10 mouse cellular contexts compared by ENCODE assay signal in the genomic region with DNA sequence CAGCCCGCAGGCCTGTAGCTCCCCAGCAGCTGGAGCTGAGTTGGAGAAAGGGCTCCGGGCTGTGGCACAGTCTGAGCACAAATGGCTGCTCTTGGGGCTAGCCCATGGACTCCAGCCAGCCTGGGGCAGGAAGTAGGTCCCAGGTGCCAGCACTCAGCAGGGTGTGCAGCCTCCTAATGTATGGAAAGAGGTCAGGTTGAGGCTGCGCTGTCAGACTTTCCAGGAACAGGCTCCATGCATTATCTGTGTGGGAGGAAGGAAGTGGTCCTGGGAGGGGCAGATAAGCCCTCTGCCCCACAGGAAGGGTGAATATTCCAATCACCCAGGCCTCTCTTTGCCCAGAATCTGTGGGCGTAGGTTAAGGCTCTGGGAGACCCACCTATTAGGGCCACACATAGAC. TPM values are rescaled to one million over a fixed set of nuclear protein-coding genes. Genes with fewer than 3 reads are reported as not detected.
A peak's percentile ranks its signal among the peaks of the same experiment; 100 is the strongest.
DNase-seq lines count a peak whose midpoint lies in the region; ATAC-seq and TF ChIP-seq lines count a peak whose summit lies in the region.
"Had no signal": no experiment of that assay in that cellular context is flagged by ENCODE, and none has a peak within 500 bp of the region (broad histone marks: within the 10 kb centered on the region; RNA-seq: fewer than 3 reads in every experiment).

No protein-coding gene starts in this region.

- DNase-seq in heart, postnatal 10 days, result no peak
- peak; percentile 44 for DNase-seq in stomach, postnatal 0 days (ENCODE audit: low spot score)
- no peak for DNase-seq in adrenal gland, adult 18-20 months (ENCODE audit: low spot score in 2 of 2)
- DNase-seq in spleen, adult 12 weeks (ENCODE audit: low spot score), result no peak
- DNase-seq: gastrocnemius, postnatal 36 days; thymus, postnatal 36 days had no signal

- no peak for TF ChIP-seq CTCF in stomach, postnatal 0 days (IDR thresholded peaks at IDR 0.05; ENCODE audit: low read depth)

- TF ChIP-seq EP300 in stomach, postnatal 0 days (optimal IDR thresholded peaks at IDR 0.05), result no peak

- 40% methylated on average over 4 of the region's 4 CpGs for WGBS in heart, embryonic 13.5 days
- 73% methylated on average over 4 of the region's 4 CpGs for WGBS in midbrain, embryonic 13.5 days
- WGBS in midbrain, embryonic 16.5 days, result 65% methylated on average over 4 of the region's 4 CpGs
- WGBS in limb, embryonic 13.5 days, result 65% methylated on average over 4 of the region's 4 CpGs
- 55% methylated on average over 4 of the region's 4 CpGs for WGBS in stomach, postnatal 0 days

- H3K4me3 ChIP-seq in heart, embryonic 13.5 days, result no peak overlapping the region
- H3K4me3 ChIP-seq in midbrain, embryonic 13.5 days (replicated peaks), result no peak overlapping the region
- no peak overlapping the region for H3K4me3 ChIP-seq in midbrain, embryonic 16.5 days (ENCODE audit: low read depth, low read length)
- H3K4me3 ChIP-seq in limb, embryonic 13.5 days, result no peak overlapping the region
- no peak overlapping the region for H3K4me3 ChIP-seq in stomach, postnatal 0 days (ENCODE audit: low read depth, low read length)

- ATAC-seq in heart, embryonic 13.5 days (ENCODE audit: extremely low read depth, insufficient number of reproducible peaks, low FRiP score, low TSS enrichment), result peak; percentile 21; the same call in 1 of the 2 replicates
- no peak for ATAC-seq in midbrain, embryonic 13.5 days
- ATAC-seq in midbrain, embryonic 16.5 days, result no peak
- no peak for ATAC-seq in limb, embryonic 13.5 days (ENCODE audit: low FRiP score, low read depth)
- peak; percentile 61 for ATAC-seq in stomach, postnatal 0 days (ENCODE audit: low FRiP score, low TSS enrichment)

- H3K36me3 ChIP-seq in heart, embryonic 13.5 days, result no peaks in the 10 kb centered on the region
- H3K36me3 ChIP-seq in midbrain, embryonic 13.5 days, result no peaks in the 10 kb centered on the region
- no peaks in the 10 kb centered on the region for H3K36me3 ChIP-seq in midbrain, embryonic 16.5 days (ENCODE audit: control insufficient read depth, insufficient read depth, low read length)
- no peaks in the 10 kb centered on the region for H3K36me3 ChIP-seq in limb, embryonic 13.5 days
- H3K36me3 ChIP-seq in stomach, postnatal 0 days (ENCODE audit: control insufficient read depth, insufficient read depth, low read length), result no peaks in the 10 kb centered on the region

- H3K27me3 ChIP-seq in heart, embryonic 13.5 days (replicated peaks), result no peaks in the 10 kb centered on the region
- no peaks in the 10 kb centered on the region for H3K27me3 ChIP-seq in midbrain, embryonic 13.5 days
- H3K27me3 ChIP-seq in midbrain, embryonic 16.5 days (ENCODE audit: control insufficient read depth, insufficient read depth, low read depth, low read length), result no peaks in the 10 kb centered on the region
- H3K27me3 ChIP-seq in limb, embryonic 13.5 days, result no peaks in the 10 kb centered on the region
- H3K27me3 ChIP-seq in stomach, postnatal 0 days (ENCODE audit: control insufficient read depth, insufficient read depth, low read length), result no peaks in the 10 kb centered on the region

- H3K9me3 ChIP-seq in heart, embryonic 13.5 days, result no peaks in the 10 kb centered on the region
- H3K9me3 ChIP-seq in midbrain, embryonic 13.5 days, result no peaks in the 10 kb centered on the region
- no peaks in the 10 kb centered on the region for H3K9me3 ChIP-seq in midbrain, embryonic 16.5 days (replicated peaks; ENCODE audit: control insufficient read depth, low read length, poor library complexity, severe bottlenecking)
- H3K9me3 ChIP-seq in limb, embryonic 13.5 days, result no peaks in the 10 kb centered on the region
- H3K9me3 ChIP-seq in stomach, postnatal 0 days (ENCODE audit: control insufficient read depth, low read length), result no peaks in the 10 kb centered on the region

- H3K27ac ChIP-seq in heart, embryonic 13.5 days (replicated peaks), result peak overlapping the region; percentile 77
- H3K27ac ChIP-seq in midbrain, embryonic 13.5 days, result 0 out of 2 replicates have a peak overlapping the region, but pooled peaks have one; percentile 30
- no peak overlapping the region for H3K27ac ChIP-seq in midbrain, embryonic 16.5 days (ENCODE audit: low read length)
- H3K27ac ChIP-seq in limb, embryonic 13.5 days, result peak overlapping the region; percentile 52; the same call in 1 of the 2 replicates
- H3K27ac ChIP-seq in stomach, postnatal 0 days (replicated peaks), result peak overlapping the region; percentile 49; the same call in 1 of the 2 replicates

- H3K4me2 ChIP-seq in heart, embryonic 13.5 days, result no peak overlapping the region
- H3K4me2 ChIP-seq in midbrain, embryonic 13.5 days (replicated peaks), result no peak overlapping the region
- H3K4me2 ChIP-seq in midbrain, embryonic 16.5 days (ENCODE audit: low read length), result no peak overlapping the region
- H3K4me2 ChIP-seq in limb, embryonic 13.5 days (replicated peaks), result no peak overlapping the region
- no peak overlapping the region for H3K4me2 ChIP-seq in stomach, postnatal 0 days (replicated peaks; ENCODE audit: low read depth)

- no peak overlapping the region for H3K9ac ChIP-seq in heart, embryonic 13.5 days
- no peak overlapping the region for H3K9ac ChIP-seq in midbrain, embryonic 13.5 days (replicated peaks)
- H3K9ac ChIP-seq in midbrain, embryonic 16.5 days (ENCODE audit: low read depth, low read length), result no peak overlapping the region
- H3K9ac ChIP-seq in limb, embryonic 13.5 days, result 0 out of 2 replicates have a peak overlapping the region, but pooled peaks have one; percentile 14
- H3K9ac ChIP-seq in stomach, postnatal 0 days (ENCODE audit: low read length), result no peak overlapping the region

- peaks cover 93% of the 10 kb centered on the region for H3K4me1 ChIP-seq in heart, embryonic 13.5 days
- no peaks in the 10 kb centered on the region for H3K4me1 ChIP-seq in midbrain, embryonic 13.5 days (replicated peaks)
- peaks cover 6% of the 10 kb centered on the region; the same call in 1 of the 2 replicates for H3K4me1 ChIP-seq in midbrain, embryonic 16.5 days (ENCODE audit: control insufficient read depth, insufficient read depth, low read length)
- peaks cover 19% of the 10 kb centered on the region for H3K4me1 ChIP-seq in limb, embryonic 13.5 days
- peaks cover 3% of the 10 kb centered on the region; the same call in 1 of the 2 replicates for H3K4me1 ChIP-seq in stomach, postnatal 0 days (replicated peaks; ENCODE audit: control insufficient read depth, insufficient read depth)

- intact Hi-C loops in heart, postnatal 10 days (cut with DNase I), result no loop called here

RNA-seq across cellular contexts. Expression of a gene that starts 43.4 kb away (rescaled TPM):
- polyA plus RNA-seq in heart, embryonic 13.5 days (2015; fragmentation: Nextera tagmentation; extraction: Ambion mirVana), result 120 and 122 TPM in 2 replicates
- total RNA-seq in heart, postnatal 10 days (2021), result 10 to 100 TPM; 60.3 to 61.0 TPM
- 57.0 and 57.7 TPM in 2 replicates for polyA plus RNA-seq in midbrain, embryonic 13.5 days (2015; fragmentation: Nextera tagmentation; extraction: Ambion mirVana)
- polyA plus RNA-seq in midbrain, embryonic 16.5 days (2015; fragmentation: Nextera tagmentation; extraction: Ambion mirVana), result 51.5 and 52.5 TPM in 2 replicates
- 148 and 151 TPM in 2 replicates for polyA plus RNA-seq in limb, embryonic 13.5 days (2015; fragmentation: Nextera tagmentation; extraction: Ambion mirVana)
- polyA plus RNA-seq in stomach, postnatal 0 days (2015; fragmentation: Nextera tagmentation; extraction: Ambion mirVana), result 50.7 and 54.0 TPM in 2 replicates
- 10 to 100 TPM; 83.1 to 93.5 TPM for total RNA-seq in adrenal gland, adult 18-20 months (2021)

RNA-seq across cellular contexts. Expression of a gene that starts 49.3 kb away (rescaled TPM):
- polyA plus RNA-seq in heart, embryonic 13.5 days (2015; fragmentation: Nextera tagmentation; extraction: Ambion mirVana), result 143 and 155 TPM in 2 replicates
- total RNA-seq in heart, postnatal 10 days (2021), result 10 to 100 TPM; 49.9 to 53.2 TPM
- 32.8 and 39.6 TPM in 2 replicates for polyA plus RNA-seq in midbrain, embryonic 13.5 days (2015; fragmentation: Nextera tagmentation; extraction: Ambion mirVana)
- polyA plus RNA-seq in midbrain, embryonic 16.5 days (2015; fragmentation: Nextera tagmentation; extraction: Ambion mirVana), result 20.4 and 25.3 TPM in 2 replicates
- 79.0 and 87.8 TPM in 2 replicates for polyA plus RNA-seq in limb, embryonic 13.5 days (2015; fragmentation: Nextera tagmentation; extraction: Ambion mirVana)
- polyA plus RNA-seq in stomach, postnatal 0 days (2015; fragmentation: Nextera tagmentation; extraction: Ambion mirVana), result 26.3 and 26.6 TPM in 2 replicates
- total RNA-seq in adrenal gland, adult 18-20 months (2021), result 10 to 100 TPM; 31.8 to 41.9 TPM

Comparison
In these comparisons a context has a peak if more than half of its experiments do, and no peak if none do; other contexts are left out.
1. ATAC-seq: peak in heart, embryonic 13.5 days (single experiment) and stomach, postnatal 0 days (single experiment); none in midbrain, embryonic 13.5 days (single experiment), midbrain, embryonic 16.5 days (single experiment) and limb, embryonic 13.5 days (single experiment).